Mouse (Mus musculus) hindbrain, embryonic 16.5 days (tissue): Measurements from ENCODE around the gene Zfp819. TPM values are rescaled to one million over a fixed set of nuclear protein-coding genes. Genes with fewer than 3 reads are reported as not detected.

Experiments used
- ATAC-seq: fragments of 200-750 bp; cut with Nextera tagmentation; 2 replicates; pipeline ENCODE4 v1.8.0; 2017; ENCODE audit warnings: moderate TSS enrichment, moderate library complexity
- H3K27ac ChIP-seq: fragments of 300-500 bp; sonication (generic); 2 replicates; pipeline ENCODE4 v1.5.1; 2014; ENCODE audit warnings: low read depth, mild to moderate bottlenecking, control low read depth, low read length, moderate library complexity
- H3K27me3 ChIP-seq: fragments of 300-500 bp; sonication (generic); replicated peaks from 2 replicates; pipeline ENCODE4 v1.6.1; 2014; ENCODE audit warnings: low read length; ENCODE audit not compliant: control insufficient read depth, insufficient read depth
- H3K36me3 ChIP-seq: fragments of 300-500 bp; sonication (generic); 2 replicates; pipeline ENCODE4 v1.6.1; 2014; ENCODE audit warnings: mild to moderate bottlenecking, low read length, moderate library complexity, mixed read lengths; ENCODE audit not compliant: control insufficient read depth, insufficient read depth
- H3K4me1 ChIP-seq: fragments of 300-500 bp; sonication (generic); 2 replicates; pipeline ENCODE4 v1.6.1; 2014; ENCODE audit warnings: low read depth, low read length; ENCODE audit not compliant: control insufficient read depth, insufficient read depth
- H3K4me2 ChIP-seq: fragments of 300-500 bp; sonication (generic); 2 replicates; pipeline ENCODE4 v1.6.1; 2014; ENCODE audit warnings: mild to moderate bottlenecking, low read length, control low read depth, moderate library complexity
- H3K4me3 ChIP-seq: fragments of 300-500 bp; sonication (generic); 2 replicates; pipeline ENCODE4 v1.5.1; 2014; ENCODE audit warnings: mild to moderate bottlenecking, low read length, control low read depth, moderate library complexity
- H3K9ac ChIP-seq: fragments of 300-500 bp; sonication (generic); 2 replicates; pipeline ENCODE4 v1.6.1; 2014; ENCODE audit warnings: low read depth, mild to moderate bottlenecking, control low read depth, low read length, moderate library complexity
- H3K9me3 ChIP-seq: fragments of 300-500 bp; sonication (generic); 2 replicates; pipeline ENCODE4 v1.6.1; 2014; ENCODE audit warnings: mild to moderate bottlenecking, low read length, moderate library complexity; ENCODE audit not compliant: control insufficient read depth
- WGBS: fragments of 180-500 bp; shearing (Covaris S2); extraction: QIAGEN DNeasy Blood & Tissue Kit; methylation state at CpG from one replicate; pipeline ENCODE4 v1.1.7; 2014; 5-methylcytosine and 5-hydroxymethylcytosine counted together
- polyA plus RNA-seq: library from polyadenylated mRNA; unstranded; fragments of >200 nt; fragmentation: Nextera tagmentation; extraction: Ambion mirVana; gene quantifications from 2 replicates; pipeline ENCODE4 v1.2.1, GENCODE M21; 2015

The Zfp819 gene
- polyA plus RNA-seq, 1 experiment from 2014 or later, result 0.45 TPM

- H3K4me3 ChIP-seq, result no peak overlapping the region
- H3K9ac ChIP-seq, result no peak overlapping the region
- H3K4me2 ChIP-seq, result no peak overlapping the region
- H3K27me3 ChIP-seq, result no peaks in the 10 kb centered on the region
- H3K9me3 ChIP-seq, result no peaks in the 10 kb centered on the region
- WGBS, result 38% methylated on average over 5 of the region's 5 CpGs
- H3K4me1 ChIP-seq, result no peaks in the 10 kb centered on the region
- no peaks in the 10 kb centered on the region for H3K36me3 ChIP-seq
- H3K27ac ChIP-seq, result no peak overlapping the region
- ATAC-seq, result no peak
These were observed 5.1 kb upstream of the Zfp819 start for GRCm38 (mm10) chr7:43601884-43602283.

- ATAC-seq, result 0 out of 2 replicates have a peak, but pooled peaks have one; percentile 3
- WGBS, result 32% methylated on average over 5 of the region's 5 CpGs
- no peaks in the 10 kb centered on the region for H3K9me3 ChIP-seq
- H3K4me3 ChIP-seq, result no peak overlapping the region
- no peaks in the 10 kb centered on the region for H3K36me3 ChIP-seq
- no peaks in the 10 kb centered on the region for H3K27me3 ChIP-seq
- H3K4me2 ChIP-seq, result peak overlapping the region; percentile 96
- H3K9ac ChIP-seq, result no peak overlapping the region
- peaks cover 4% of the 10 kb centered on the region; the same call in 1 of the 2 replicates for H3K4me1 ChIP-seq
- no peak overlapping the region for H3K27ac ChIP-seq
These were observed 846 bp downstream of the Zfp819 start for GRCm38 (mm10) chr7:43607743-43608287.

GRCm38 (mm10) chr7:43608316-43608824 lies 1.4 kb downstream of the Zfp819 start:
- Histone ChIP-seq H3K4me1 (peaks cover 4% of the 10 kb centered on the region; the same call in 1 of the 2 replicates), H3K9ac (no peak overlapping the region), H3K36me3 (no peaks in the 10 kb centered on the region), H3K27ac (no peak overlapping the region), H3K4me2 (no peak overlapping the region), H3K9me3 (no peaks in the 10 kb centered on the region), H3K4me3 (no peak overlapping the region), H3K27me3 (no peaks in the 10 kb centered on the region)
- ATAC-seq, result no peak
- 83% methylated on average over 7 of the region's 7 CpGs for WGBS

GRCm38 (mm10) chr7:43613816-43614551 lies 7.0 kb downstream of the Zfp819 start:
- H3K4me2 ChIP-seq, result no peak overlapping the region
- no peak for ATAC-seq
- H3K9ac ChIP-seq, result no peak overlapping the region
- H3K4me1 ChIP-seq, result no peaks in the 10 kb centered on the region
- no peaks in the 10 kb centered on the region for H3K9me3 ChIP-seq
- no peaks in the 10 kb centered on the region for H3K36me3 ChIP-seq
- WGBS, result 85% methylated on average over 14 of the region's 14 CpGs
- no peak overlapping the region for H3K4me3 ChIP-seq
- no peak overlapping the region for H3K27ac ChIP-seq
- no peaks in the 10 kb centered on the region for H3K27me3 ChIP-seq

GRCm38 (mm10) chr7:43622927-43623326 lies 16.0 kb downstream of the Zfp819 start:
- Histone ChIP-seq H3K9ac (no peak overlapping the region), H3K27ac (no peak overlapping the region), H3K4me1 (0 out of 2 replicates have a peak, but pooled peaks cover 2% of the 10 kb centered on the region), H3K27me3 (no peaks in the 10 kb centered on the region), H3K4me2 (no peak overlapping the region), H3K4me3 (no peak overlapping the region), H3K9me3 (no peaks in the 10 kb centered on the region), H3K36me3 (no peaks in the 10 kb centered on the region)
- ATAC-seq, result no peak
- WGBS, result 86% methylated on average over 7 of the region's 7 CpGs

- Histone ChIP-seq H3K27me3 (no peaks in the 10 kb centered on the region), H3K4me1 (0 out of 2 replicates have a peak, but pooled peaks cover 2% of the 10 kb centered on the region), H3K4me3 (no peak overlapping the region), H3K9ac (no peak overlapping the region; the same call in 1 of the 2 replicates), H3K4me2 (peak overlapping the region; percentile 22), H3K27ac (no peak overlapping the region), H3K9me3 (no peaks in the 10 kb centered on the region), H3K36me3 (no peaks in the 10 kb centered on the region)
- ATAC-seq, result no peak
- 12% methylated on average over 10 of the region's 10 CpGs for WGBS
These were observed 16.9 kb downstream of the Zfp819 start for GRCm38 (mm10) chr7:43623819-43624218.

- Histone ChIP-seq H3K4me2 (no peak overlapping the region), H3K4me3 (no peak overlapping the region), H3K9ac (no peak overlapping the region), H3K9me3 (no peaks in the 10 kb centered on the region), H3K4me1 (0 out of 2 replicates have a peak, but pooled peaks cover 2% of the 10 kb centered on the region), H3K27ac (no peak overlapping the region), H3K36me3 (no peaks in the 10 kb centered on the region), H3K27me3 (no peaks in the 10 kb centered on the region)
- WGBS, result 59% methylated on average over 3 of the region's 3 CpGs
- no peak for ATAC-seq
These were observed 18.1 kb downstream of the Zfp819 start for GRCm38 (mm10) chr7:43625065-43625464.

GRCm38 (mm10) chr7:43625794-43626422 lies 18.9 kb downstream of the Zfp819 start:
- H3K9ac ChIP-seq, result no peak overlapping the region
- H3K36me3 ChIP-seq, result no peaks in the 10 kb centered on the region
- H3K27me3 ChIP-seq, result no peaks in the 10 kb centered on the region
- ATAC-seq, result no peak
- WGBS, result 79% methylated on average over 8 of the region's 8 CpGs
- H3K9me3 ChIP-seq, result no peaks in the 10 kb centered on the region
- H3K27ac ChIP-seq, result no peak overlapping the region
- no peak overlapping the region for H3K4me2 ChIP-seq
- H3K4me1 ChIP-seq, result 0 out of 2 replicates have a peak, but pooled peaks cover 2% of the 10 kb centered on the region
- H3K4me3 ChIP-seq, result no peak overlapping the region

- H3K9ac ChIP-seq, result no peak overlapping the region
- no peaks in the 10 kb centered on the region for H3K9me3 ChIP-seq
- no peaks in the 10 kb centered on the region for H3K4me1 ChIP-seq
- H3K27me3 ChIP-seq, result no peaks in the 10 kb centered on the region
- H3K36me3 ChIP-seq, result no peaks in the 10 kb centered on the region
- no peak overlapping the region for H3K4me3 ChIP-seq
- H3K4me2 ChIP-seq, result no peak overlapping the region
- 71% methylated on average over 4 of the region's 4 CpGs for WGBS
- no peak overlapping the region for H3K27ac ChIP-seq
- no peak for ATAC-seq
These were observed 27.0 kb downstream of the Zfp819 start for GRCm38 (mm10) chr7:43633940-43634339.
